16 mouse cellular contexts compared by ENCODE assay signal in genomic region chr16:34506048-34506447, GRCm38 (mm10).
"Had no signal": no experiment of that assay in that cellular context is flagged by ENCODE, and none has a peak within 500 bp of the region (broad histone marks: within the 10 kb centered on the region; RNA-seq: fewer than 3 reads in every experiment).

No protein-coding gene starts in this region.

- H3K9ac ChIP-seq: neural tube, embryonic 12.5 days; neural tube, embryonic 13.5 days; neural tube, embryonic 15.5 days; stomach, embryonic 15.5 days had no signal

- H3K4me2 ChIP-seq: neural tube, embryonic 12.5 days; neural tube, embryonic 13.5 days; neural tube, embryonic 15.5 days; stomach, embryonic 15.5 days had no signal

- H3K36me3 ChIP-seq: neural tube, embryonic 12.5 days; neural tube, embryonic 13.5 days; neural tube, embryonic 15.5 days; stomach, embryonic 15.5 days had no signal

- H3K4me1 ChIP-seq: neural tube, embryonic 12.5 days; stomach, embryonic 15.5 days had no signal

- H3K27ac ChIP-seq: neural tube, embryonic 12.5 days; neural tube, embryonic 13.5 days; neural tube, embryonic 15.5 days; stomach, embryonic 15.5 days; stomach, postnatal 0 days had no signal

- H3K4me3 ChIP-seq: neural tube, embryonic 12.5 days; neural tube, embryonic 13.5 days; neural tube, embryonic 15.5 days; stomach, embryonic 15.5 days had no signal

- H3K27me3 ChIP-seq: neural tube, embryonic 12.5 days; neural tube, embryonic 13.5 days; neural tube, embryonic 15.5 days; stomach, embryonic 15.5 days had no signal

- DNase-seq: right cerebral cortex, adult 18-20 months; right cerebral cortex, postnatal 14 days; right cerebral cortex, postnatal 25 days; right cerebral cortex, postnatal 4 days; spleen, adult 18-20 months; thymus, adult 18-20 months; thymus, adult 2 months; thymus, postnatal 14 days; thymus, postnatal 25 days; thymus, postnatal 36 days; thymus, postnatal 4 days had no signal
